Mouse (Mus musculus): Measurements from ENCODE around the gene Camk1g. TPM values are rescaled to one million over a fixed set of nuclear protein-coding genes. Genes with fewer than 3 reads are reported as not detected.

Camk1g gene
- polyA plus RNA-seq, 1 experiment from 2014 or later: 9.4 TPM

DNA sequence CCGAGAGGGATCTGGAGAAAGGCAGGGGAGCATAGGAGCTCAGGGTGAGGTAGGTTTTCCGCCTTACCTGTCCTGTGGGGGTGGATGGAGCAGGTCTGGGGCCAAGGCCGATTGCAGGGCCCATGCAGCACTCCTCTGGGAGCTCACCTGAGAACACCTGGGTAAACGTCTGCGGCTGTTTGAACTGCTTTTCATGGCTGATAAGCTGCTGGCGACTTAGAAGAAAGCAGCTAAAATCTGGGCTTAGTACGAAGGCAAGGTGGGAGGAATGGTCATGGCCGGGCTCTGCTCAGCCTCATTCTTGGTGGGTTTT is 68.0 kb downstream of the Camk1g start:
- Histone ChIP-seq H3K36me3 (ENCODE audit: control insufficient read depth, insufficient read depth, low read length) (no peaks in the 10 kb centered on the region), H3K9ac (ENCODE audit: low read length) (no peak overlapping the region), H3K27me3 (ENCODE audit: control insufficient read depth, insufficient read depth, low read length) (no peaks in the 10 kb centered on the region), H3K9me3 (ENCODE audit: control insufficient read depth, low read length) (no peaks in the 10 kb centered on the region), H3K4me2 (ENCODE audit: low read length) (no peak overlapping the region), H3K4me1 (ENCODE audit: control insufficient read depth in 2 of 2, insufficient read depth in 2 of 2, low read length in 2 of 2) (peaks cover 4% of the 10 kb centered on the region in 2 experiments; a peak in 2 of 4 replicates), H3K27ac (replicated peaks in 1 of 2; ENCODE audit: control insufficient read depth in 1 of 2, insufficient read depth in 1 of 2, low read depth in 2 of 2, low read length in 2 of 2) (no peak overlapping the region), H3K4me3 (ENCODE audit: control insufficient read depth in 1 of 2, insufficient read depth in 1 of 2, low read depth in 1 of 2, low read length in 2 of 2) (no peak overlapping the region)
- ATAC-seq (ENCODE audit: insufficient number of reproducible peaks, insufficient read depth, low FRiP score, low read depth): no peak; the same call in 1 of the 2 replicates
- whole genome bisulfite sequencing: 64% methylated on average over 8 of the region's 8 CpGs

DNA sequence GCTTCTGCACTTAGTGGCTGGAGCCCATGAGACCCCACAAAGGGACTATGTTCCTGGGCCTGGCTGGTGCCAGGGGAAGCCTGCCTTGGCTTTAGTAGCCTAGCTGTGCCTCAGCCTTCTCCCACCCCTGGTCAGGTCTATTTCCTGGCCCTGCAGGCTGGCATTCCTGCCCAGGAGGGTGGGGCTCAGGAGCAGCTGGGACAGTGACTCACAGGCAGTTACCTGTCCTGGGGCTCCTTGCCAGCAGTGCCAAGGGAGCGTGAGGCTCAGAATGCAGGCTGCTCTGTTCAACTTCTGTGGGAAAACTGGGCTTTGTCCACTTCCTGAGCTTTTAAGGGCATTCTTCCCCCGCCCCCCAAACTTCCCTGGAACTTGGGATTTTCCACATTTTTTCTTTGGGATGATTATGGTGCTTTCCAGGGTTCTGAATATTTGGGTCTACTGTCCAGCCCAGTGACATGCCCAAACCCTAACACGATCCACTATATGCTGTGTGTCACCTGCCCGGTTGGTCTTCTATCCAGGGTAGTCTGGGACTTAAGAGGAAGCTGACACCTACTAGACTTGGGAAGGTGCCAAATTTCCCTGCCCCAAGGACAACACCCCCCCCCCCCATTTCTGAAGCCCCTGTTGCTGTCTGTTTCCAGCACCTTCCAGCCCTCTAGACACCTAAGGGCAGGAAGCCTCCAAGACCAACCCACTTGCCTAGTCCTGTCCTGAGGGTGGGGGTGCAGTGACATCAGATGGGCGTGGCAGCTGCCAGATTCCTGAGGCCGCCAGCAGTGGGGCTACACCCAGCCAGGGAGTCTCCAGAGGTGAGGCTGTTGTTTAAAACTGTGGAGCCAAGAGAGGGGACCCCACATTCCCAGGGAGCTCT is 68.6 kb downstream of the Camk1g start:
- H3K36me3 ChIP-seq (ENCODE audit: control insufficient read depth, insufficient read depth, low read length): no peaks in the 10 kb centered on the region
- peaks cover 4% of the 10 kb centered on the region in 2 experiments; a peak in 2 of 4 replicates for H3K4me1 ChIP-seq (ENCODE audit: control insufficient read depth in 2 of 2, insufficient read depth in 2 of 2, low read length in 2 of 2)
- H3K4me3 ChIP-seq (ENCODE audit: control insufficient read depth in 1 of 2, insufficient read depth in 1 of 2, low read depth in 1 of 2, low read length in 2 of 2): no peak overlapping the region
- WGBS: 52% methylated on average over 6 of the region's 6 CpGs
- H3K4me2 ChIP-seq (ENCODE audit: low read length): no peak overlapping the region
- no peaks in the 10 kb centered on the region for H3K27me3 ChIP-seq (ENCODE audit: control insufficient read depth, insufficient read depth, low read length)
- H3K27ac ChIP-seq (replicated peaks in 1 of 2; ENCODE audit: control insufficient read depth in 1 of 2, insufficient read depth in 1 of 2, low read depth in 2 of 2, low read length in 2 of 2): no peak overlapping the region
- ATAC-seq (ENCODE audit: insufficient number of reproducible peaks, insufficient read depth, low FRiP score, low read depth): no peak
- H3K9me3 ChIP-seq (ENCODE audit: control insufficient read depth, low read length): no peaks in the 10 kb centered on the region
- H3K9ac ChIP-seq (ENCODE audit: low read length): no peak overlapping the region

DNA sequence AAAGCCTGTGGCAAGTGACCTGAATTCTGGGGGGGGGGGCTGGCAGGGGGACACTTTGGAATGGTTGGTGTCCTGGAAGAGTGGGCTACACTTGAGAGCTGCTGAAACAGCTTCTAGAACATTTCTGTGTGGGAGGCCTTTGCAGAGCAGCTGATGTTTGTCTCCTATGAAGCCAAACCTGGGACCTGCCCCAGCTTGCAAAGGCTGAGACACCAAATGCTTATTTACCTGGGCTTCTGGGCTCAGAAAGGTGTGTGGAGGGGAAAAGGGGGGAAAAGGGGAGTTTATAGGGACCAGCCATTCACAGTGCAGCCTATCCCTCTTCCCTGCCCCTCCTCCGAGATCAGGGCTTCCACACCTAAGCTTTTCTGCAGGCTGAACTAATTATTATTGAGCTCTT is 70.1 kb downstream of the Camk1g start:
- Histone ChIP-seq H3K9me3 (ENCODE audit: control insufficient read depth, low read length) (no peaks in the 10 kb centered on the region), H3K4me2 (ENCODE audit: low read length) (no peak overlapping the region), H3K9ac (ENCODE audit: low read length) (no peak overlapping the region), H3K36me3 (ENCODE audit: control insufficient read depth, insufficient read depth, low read length) (no peaks in the 10 kb centered on the region), H3K4me3 (ENCODE audit: control insufficient read depth in 1 of 2, insufficient read depth in 1 of 2, low read depth in 1 of 2, low read length in 2 of 2) (no peak overlapping the region), H3K27me3 (ENCODE audit: control insufficient read depth, insufficient read depth, low read length) (no peaks in the 10 kb centered on the region), H3K27ac (replicated peaks in 1 of 2; ENCODE audit: control insufficient read depth in 1 of 2, insufficient read depth in 1 of 2, low read depth in 2 of 2, low read length in 2 of 2) (no peak overlapping the region), H3K4me1 (ENCODE audit: control insufficient read depth in 2 of 2, insufficient read depth in 2 of 2, low read length in 2 of 2) (peaks cover 4% of the 10 kb centered on the region in 2 experiments; a peak in 2 of 4 replicates)
- no peak for ATAC-seq (ENCODE audit: insufficient number of reproducible peaks, insufficient read depth, low FRiP score, low read depth)
- WGBS: 75% methylated on average over 1 of the region's 1 CpGs

DNA sequence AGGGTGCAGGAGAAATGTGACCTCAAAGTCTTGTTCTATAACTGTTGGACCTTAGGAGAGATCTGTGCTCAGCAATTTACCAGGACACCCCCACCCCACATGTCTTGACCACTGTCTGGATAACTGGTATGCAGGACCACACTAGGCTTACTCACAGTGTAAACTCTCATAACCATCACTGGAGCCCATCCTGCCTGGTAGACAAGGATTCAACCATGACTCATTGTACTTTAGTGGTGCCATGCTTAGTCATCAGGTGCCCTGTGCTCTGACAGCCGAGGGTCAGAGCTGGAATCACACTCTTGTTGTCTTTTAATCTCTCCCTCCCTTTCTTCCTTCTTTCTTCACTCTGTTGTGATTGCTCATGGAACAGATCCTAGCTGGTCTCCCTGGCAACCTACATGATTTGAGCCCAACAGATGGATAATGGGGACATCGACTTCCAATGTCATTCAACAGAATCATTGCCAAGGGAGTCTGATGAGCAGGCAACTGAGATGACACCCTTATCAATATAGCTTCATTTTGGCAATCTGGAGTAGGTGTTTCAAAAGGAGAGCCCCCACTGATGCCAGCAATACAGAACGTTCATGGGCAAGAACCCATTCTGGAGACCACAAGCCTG is 71.8 kb downstream of the Camk1g start:
- no peak for ATAC-seq (ENCODE audit: insufficient number of reproducible peaks, insufficient read depth, low FRiP score, low read depth)
- H3K36me3 ChIP-seq (ENCODE audit: control insufficient read depth, insufficient read depth, low read length): no peaks in the 10 kb centered on the region
- H3K27ac ChIP-seq (replicated peaks in 1 of 2; ENCODE audit: control insufficient read depth in 1 of 2, insufficient read depth in 1 of 2, low read depth in 2 of 2, low read length in 2 of 2): no peak overlapping the region
- no peaks in the 10 kb centered on the region for H3K9me3 ChIP-seq (ENCODE audit: control insufficient read depth, low read length)
- no peak overlapping the region for H3K9ac ChIP-seq (ENCODE audit: low read length)
- H3K4me3 ChIP-seq (ENCODE audit: control insufficient read depth in 1 of 2, insufficient read depth in 1 of 2, low read depth in 1 of 2, low read length in 2 of 2): no peak overlapping the region
- peaks cover 4% of the 10 kb centered on the region in 2 experiments; a peak in 2 of 4 replicates for H3K4me1 ChIP-seq (ENCODE audit: control insufficient read depth in 2 of 2, insufficient read depth in 2 of 2, low read length in 2 of 2)
- 79% methylated on average over 3 of the region's 3 CpGs for WGBS
- H3K4me2 ChIP-seq (ENCODE audit: low read length): no peak overlapping the region
- no peaks in the 10 kb centered on the region for H3K27me3 ChIP-seq (ENCODE audit: control insufficient read depth, insufficient read depth, low read length)

Other genes with a start within 250 kb of the Camk1g start
- gene Diexf, start 240.0 kb downstream of the Camk1g start, polyA plus RNA-seq (2014; fragmentation: Nextera tagmentation; extraction: Ambion mirVana): 6.3 and 6.4 TPM in 2 replicates
- 6.1 and 7.2 TPM in 2 replicates for gene Irf6, start 217.2 kb downstream of the Camk1g start, polyA plus RNA-seq (2014; fragmentation: Nextera tagmentation; extraction: Ambion mirVana)
- gene A130010J15Rik, start 202.3 kb downstream of the Camk1g start, polyA plus RNA-seq (2014; fragmentation: Nextera tagmentation; extraction: Ambion mirVana): 12.9 and 13.4 TPM in 2 replicates
- 1.5 and 1.9 TPM in 2 replicates for gene Traf3ip3, start 168.6 kb downstream of the Camk1g start, polyA plus RNA-seq (2014; fragmentation: Nextera tagmentation; extraction: Ambion mirVana)
- 2.9 and 3.1 TPM in 2 replicates for gene Lamb3, start 162.6 kb downstream of the Camk1g start, polyA plus RNA-seq (2014; fragmentation: Nextera tagmentation; extraction: Ambion mirVana)
- 1.6 TPM in 2 replicates for gene Hsd11b1, start 106.2 kb downstream of the Camk1g start, polyA plus RNA-seq (2014; fragmentation: Nextera tagmentation; extraction: Ambion mirVana)
- gene G0s2, start 97.1 kb downstream of the Camk1g start, polyA plus RNA-seq (2014; fragmentation: Nextera tagmentation; extraction: Ambion mirVana): 103 and 111 TPM in 2 replicates